Mouse (Mus musculus): Measurements from ENCODE around the gene Ccdc125.

Gene Ccdc125

GRCm38 (mm10) chr13:100669291-100670022 lies at the start of gene Ccdc125:
Gene Ccdc125 (plus strand): TSS chr13:100669717.
- DNase-seq (ENCODE audit: low read depth, low spot score) = no peak

GRCm38 (mm10) chr13:100622241-100622640 lies 47.3 kb upstream of the Ccdc125 start:
- DNase-seq (ENCODE audit: low read depth, low spot score) = no peak

GRCm38 (mm10) chr13:100634106-100634691 lies 35.3 kb upstream of the Ccdc125 start:
- DNase-seq (ENCODE audit: low read depth, low spot score) = no peak

- no peak for DNase-seq (ENCODE audit: low read depth, low spot score)
Observed at GRCm38 (mm10) chr13:100642471-100643209, 26.9 kb upstream of the Ccdc125 start.

GRCm38 (mm10) chr13:100648223-100648622 lies 21.3 kb upstream of the Ccdc125 start:
- DNase-seq (ENCODE audit: low read depth, low spot score) = no peak

GRCm38 (mm10) chr13:100650550-100651438 lies 18.7 kb upstream of the Ccdc125 start, which contains the start of the genes Ak6 and Rad17:
Gene Ak6 (plus strand): TSS chr13:100650979.
Gene Rad17 (minus strand): TSS chr13:100651051.
- DNase-seq (ENCODE audit: low read depth, low spot score) = peak; percentile 86

GRCm38 (mm10) chr13:100651439-100652186 lies 17.9 kb upstream of the Ccdc125 start, which contains the start of gene Taf9:
Gene Taf9 (plus strand): TSS chr13:100651579.
- DNase-seq (ENCODE audit: low read depth, low spot score) = no peak

- DNase-seq (ENCODE audit: low read depth, low spot score) = no peak
Observed at GRCm38 (mm10) chr13:100658091-100658490, 11.4 kb upstream of the Ccdc125 start.

GRCm38 (mm10) chr13:100659864-100660456 lies 9.6 kb upstream of the Ccdc125 start:
- DNase-seq (ENCODE audit: low read depth, low spot score) = peak; percentile 36

- no peak for DNase-seq (ENCODE audit: low read depth, low spot score)
Observed at GRCm38 (mm10) chr13:100670181-100670741, 744 bp downstream of the Ccdc125 start.

GRCm38 (mm10) chr13:100675936-100676635 lies 6.6 kb downstream of the Ccdc125 start:
- DNase-seq (ENCODE audit: low read depth, low spot score) = no peak

GRCm38 (mm10) chr13:100681615-100682014 lies 12.1 kb downstream of the Ccdc125 start:
- no peak for DNase-seq (ENCODE audit: low read depth, low spot score)

GRCm38 (mm10) chr13:100682837-100683236 lies 13.3 kb downstream of the Ccdc125 start:
- DNase-seq (ENCODE audit: low read depth, low spot score) = no peak

GRCm38 (mm10) chr13:100684355-100684754 lies 14.8 kb downstream of the Ccdc125 start:
- no peak for DNase-seq (ENCODE audit: low read depth, low spot score)

- DNase-seq (ENCODE audit: low read depth, low spot score) = no peak
Observed at GRCm38 (mm10) chr13:100687513-100687912, 18.0 kb downstream of the Ccdc125 start.

- no peak for DNase-seq (ENCODE audit: low read depth, low spot score)
Observed at GRCm38 (mm10) chr13:100697541-100697940, 28.0 kb downstream of the Ccdc125 start.

GRCm38 (mm10) chr13:100698866-100699265 lies 29.3 kb downstream of the Ccdc125 start:
- DNase-seq (ENCODE audit: low read depth, low spot score) = no peak

- DNase-seq (ENCODE audit: low read depth, low spot score) = no peak
Observed at GRCm38 (mm10) chr13:100703468-100703867, 34.0 kb downstream of the Ccdc125 start.

GRCm38 (mm10) chr13:100706206-100706605 lies 36.7 kb downstream of the Ccdc125 start:
- DNase-seq (ENCODE audit: low read depth, low spot score) = no peak

All from brain, embryonic 18.5 days (tissue).